Mouse (Mus musculus): ENCODE measurements at regions not wholly inside any gene's neighbourhood (a gene's known extent, or its start where the extent isn't known, plus 50 kb on each side); places are given as distances from the start of the nearest gene placed in this dataset.

DNA sequence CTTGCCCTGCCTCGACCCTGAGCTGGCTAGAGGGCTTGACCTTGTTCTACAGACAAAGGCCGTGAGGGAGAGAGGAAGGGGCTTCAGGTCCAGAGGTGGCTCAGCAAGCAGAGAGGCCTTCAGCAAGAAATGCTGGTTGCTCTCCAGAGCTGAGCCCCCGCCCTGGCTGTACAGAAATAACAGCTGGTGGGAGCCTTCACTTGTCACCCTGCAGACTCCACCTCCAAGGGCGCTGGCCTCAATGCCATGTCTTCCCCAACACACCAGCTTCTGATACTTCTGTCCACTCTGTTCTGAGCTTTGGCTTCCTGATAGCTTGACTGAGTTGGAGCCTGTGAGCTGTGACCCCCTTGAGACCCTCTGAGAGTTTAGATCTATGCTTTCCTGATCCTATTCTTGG is 64.3 kb downstream of the Dlk1 start:
- TF ChIP-seq CTCF (IDR thresholded peaks at IDR 0.05; ENCODE audit: insufficient read depth, low read depth, low read length): no peak
- no peak for TF ChIP-seq POLR2A (IDR thresholded peaks at IDR 0.05; ENCODE audit: insufficient read depth, low read depth, low read length)
